Mouse (Mus musculus) G1E (cell line): ENCODE measurements around the gene Nup210. TPM values are rescaled to one million over a fixed set of nuclear protein-coding genes. Genes with fewer than 3 reads are reported as not detected.

Experiments used
- ATAC-seq: 2 replicates; pipeline ENCODE4 v1.8.0; 2016; ENCODE audit warnings: mild to moderate bottlenecking; ENCODE audit not compliant: insufficient number of reproducible peaks, poor library complexity, low FRiP score, severe bottlenecking; ENCODE audit errors: extremely low read depth
- DNase-seq: peaks from one replicate; pipeline ENCODE4 v3.0.0; 2012; ENCODE audit warnings: low spot score
- H3K27me3 ChIP-seq: 2 replicates; pipeline ENCODE4 v1.6.1; 2012; ENCODE audit warnings: mild to moderate bottlenecking, low read length, inconsistent platforms; ENCODE audit not compliant: insufficient read depth
- H3K36me3 ChIP-seq: replicated peaks from 2 replicates; pipeline ENCODE3; 2012; ENCODE audit warnings: mild to moderate bottlenecking, inconsistent platforms
- H3K4me1 ChIP-seq: 2 replicates; pipeline ENCODE4 v1.6.1; 2012; ENCODE audit warnings: low read depth, low read length, inconsistent platforms, mixed read lengths; ENCODE audit not compliant: insufficient read depth
- H3K4me3 ChIP-seq: 2 replicates; pipeline ENCODE4 v1.5.1; 2012; ENCODE audit warnings: low read depth, mild to moderate bottlenecking, inconsistent platforms, low read length, moderate library complexity, mixed read lengths
- H3K9me3 ChIP-seq: replicated peaks from 2 replicates; pipeline ENCODE4 v1.6.1; 2012; ENCODE audit warnings: inconsistent platforms
- CTCF ChIP-seq: IDR thresholded peaks from 2 replicates; pipeline ENCODE4 v1.5.1; 2012; ENCODE audit warnings: low read depth, low read length, inconsistent platforms, mixed read lengths
- GATA1 ChIP-seq: IDR thresholded peaks from 2 replicates; pipeline ENCODE4 v1.6.1; 2012; ENCODE audit warnings: borderline replicate concordance, low read length, inconsistent platforms, mixed read lengths
- GATA2 ChIP-seq: IDR thresholded peaks from 2 replicates; pipeline ENCODE4 v1.6.1; 2012; ENCODE audit warnings: low read depth, low read length, inconsistent platforms, borderline replicate concordance
- POLR2AphosphoS5 ChIP-seq: IDR thresholded peaks from 2 replicates; pipeline ENCODE4 v1.6.1; 2012; ENCODE audit warnings: low read depth, low read length, inconsistent platforms; ENCODE audit not compliant: insufficient replicate concordance
- TAL1 ChIP-seq: conservative IDR thresholded peaks from 2 replicates; pipeline ENCODE4 v1.6.1; 2012; ENCODE audit warnings: low read depth, low read length, inconsistent platforms, mixed read lengths
- polyA plus RNA-seq: library from polyadenylated mRNA; stranded (reverse); fragments of >175 nt; gene quantifications from 2 replicates; pipeline ENCODE4 v1.2.3, GENCODE M21; 2012
- total RNA-seq, 2 experiments: library from RNA; stranded (forward) in 1 of 2; stranded (reverse) in 1 of 2; fragments of 200-1000 nt in 1 of 2; fragments of >200 nt in 1 of 2; fragmentation: Nextera tagmentation in 1 of 2; gene quantifications; 2 replicates each; pipeline ENCODE4 v1.2.3; 2014 to 2017

The Nup210 gene
- total and polyA plus RNA-seq, 3 experiments, result 29.7 to 97.7 (median 90.0) TPM

GRCm38 (mm10) chr6:91068511-91068910 lies 48.1 kb downstream of the Nup210 start:
- peaks cover 99% of the 10 kb centered on the region for H3K36me3 ChIP-seq
- TF ChIP-seq TAL1, result no peak
- TF ChIP-seq GATA2, result no peak
- no peak for TF ChIP-seq CTCF
- no peak for TF ChIP-seq GATA1
- no peak for TF ChIP-seq POLR2AphosphoS5
- no peak for DNase-seq

GRCm38 (mm10) chr6:91067048-91067447 lies 49.6 kb downstream of the Nup210 start:
- Histone ChIP-seq H3K4me1 (no peaks in the 10 kb centered on the region), H3K36me3 (peaks cover 98% of the 10 kb centered on the region), H3K4me3 (no peak overlapping the region), H3K27me3 (no peaks in the 10 kb centered on the region), H3K9me3 (no peaks in the 10 kb centered on the region)
- ATAC-seq (no peak), DNase-seq (no peak)
- no peak for TF ChIP-seq GATA1
- no peak for TF ChIP-seq CTCF
- no peak for TF ChIP-seq POLR2AphosphoS5
- no peak for TF ChIP-seq TAL1
- TF ChIP-seq GATA2, result no peak

More at GRCm38 (mm10) chr6:91068511-91068910, 48.1 kb downstream of the Nup210 start:
- Histone ChIP-seq H3K4me3 (no peak overlapping the region), H3K27me3 (no peaks in the 10 kb centered on the region), H3K4me1 (no peaks in the 10 kb centered on the region), H3K9me3 (no peaks in the 10 kb centered on the region)
- no peak for ATAC-seq

- ATAC-seq (no peak), DNase-seq (no peak)
- Histone ChIP-seq H3K4me1 (no peaks in the 10 kb centered on the region), H3K4me3 (no peak overlapping the region), H3K36me3 (peaks cover 98% of the 10 kb centered on the region), H3K27me3 (no peaks in the 10 kb centered on the region), H3K9me3 (no peaks in the 10 kb centered on the region)
- no peak for TF ChIP-seq GATA1
- TF ChIP-seq CTCF, result no peak
- TF ChIP-seq TAL1, result no peak
- no peak for TF ChIP-seq GATA2
- no peak for TF ChIP-seq POLR2AphosphoS5
Observed at GRCm38 (mm10) chr6:91061296-91061695, 55.3 kb downstream of the Nup210 start.

GRCm38 (mm10) chr6:91059711-91060110 lies 56.9 kb downstream of the Nup210 start:
- Histone ChIP-seq H3K4me1 (no peaks in the 10 kb centered on the region), H3K36me3 (peaks cover 98% of the 10 kb centered on the region), H3K4me3 (no peak overlapping the region), H3K9me3 (no peaks in the 10 kb centered on the region), H3K27me3 (no peaks in the 10 kb centered on the region)
- TF ChIP-seq CTCF, result peak; percentile 82
- no peak for TF ChIP-seq POLR2AphosphoS5
- TF ChIP-seq GATA2, result no peak
- peak; percentile 20 for DNase-seq
- no peak for ATAC-seq

GRCm38 (mm10) chr6:91057989-91058388 lies 58.6 kb downstream of the Nup210 start:
- Histone ChIP-seq H3K36me3 (peaks cover 99% of the 10 kb centered on the region), H3K9me3 (no peaks in the 10 kb centered on the region), H3K4me3 (no peak overlapping the region), H3K27me3 (no peaks in the 10 kb centered on the region), H3K4me1 (no peaks in the 10 kb centered on the region)
- ATAC-seq (no peak), DNase-seq (no peak)
- TF ChIP-seq GATA2 (no peak), TAL1 (no peak), GATA1 (no peak), POLR2AphosphoS5 (no peak), CTCF (no peak)

- Histone ChIP-seq H3K4me3 (no peak overlapping the region), H3K9me3 (no peaks in the 10 kb centered on the region), H3K4me1 (no peaks in the 10 kb centered on the region), H3K36me3 (peaks cover 100% of the 10 kb centered on the region), H3K27me3 (no peaks in the 10 kb centered on the region)
- no peak for DNase-seq
- ATAC-seq, result no peak
- TF ChIP-seq POLR2AphosphoS5, result no peak
- TF ChIP-seq GATA2, result no peak
- no peak for TF ChIP-seq GATA1
- TF ChIP-seq CTCF, result no peak
- no peak for TF ChIP-seq TAL1
Observed at GRCm38 (mm10) chr6:91056348-91056747, 60.3 kb downstream of the Nup210 start.

- no peak overlapping the region for H3K4me3 ChIP-seq
- DNase-seq, result no peak
- no peaks in the 10 kb centered on the region for H3K4me1 ChIP-seq
- TF ChIP-seq CTCF, result no peak
- TF ChIP-seq POLR2AphosphoS5, result no peak
- no peak for TF ChIP-seq GATA1
- no peak for TF ChIP-seq TAL1
- no peak for TF ChIP-seq GATA2
- no peak for ATAC-seq
- no peaks in the 10 kb centered on the region for H3K27me3 ChIP-seq
- H3K9me3 ChIP-seq, result no peaks in the 10 kb centered on the region
- peaks cover 95% of the 10 kb centered on the region for H3K36me3 ChIP-seq
Observed at GRCm38 (mm10) chr6:91052572-91052971, 64.1 kb downstream of the Nup210 start.
